Mouse (Mus musculus) neural tube, embryonic 12.5 days (tissue): ENCODE results near the gene Alox5ap. TPM values are rescaled to one million over a fixed set of nuclear protein-coding genes. Genes with fewer than 3 reads are reported as not detected.

Experiments
- ATAC-seq: fragments of 200-750 bp; cut with Nextera tagmentation; 2 replicates; pipeline ENCODE4 v1.8.0; 2017; ENCODE audit warnings: low read depth, mild to moderate bottlenecking, moderate TSS enrichment, moderate library complexity; ENCODE audit not compliant: low FRiP score
- H3K27ac ChIP-seq: fragments of 300-500 bp; sonication (generic); 2 replicates; pipeline ENCODE4 v1.5.1; 2016
- H3K27me3 ChIP-seq: fragments of 300-500 bp; sonication (generic); replicated peaks from 2 replicates; pipeline ENCODE4 v1.6.1; 2016; ENCODE audit warnings: mild to moderate bottlenecking
- H3K36me3 ChIP-seq: fragments of 300-500 bp; sonication (generic); 2 replicates; pipeline ENCODE4 v1.6.1; 2016; ENCODE audit warnings: mild to moderate bottlenecking
- H3K4me1 ChIP-seq: fragments of 300-500 bp; sonication (generic); 2 replicates; pipeline ENCODE4 v1.6.1; 2016
- H3K4me2 ChIP-seq: fragments of 300-500 bp; sonication (generic); replicated peaks from 2 replicates; pipeline ENCODE4 v1.6.1; 2016; ENCODE audit warnings: mild to moderate bottlenecking
- H3K4me3 ChIP-seq: fragments of 300-500 bp; sonication (generic); 2 replicates; pipeline ENCODE4 v1.5.1; 2016
- H3K9ac ChIP-seq: fragments of 300-500 bp; sonication (generic); 2 replicates; pipeline ENCODE4 v1.6.1; 2016; ENCODE audit warnings: mild to moderate bottlenecking
- H3K9me3 ChIP-seq: fragments of 300-500 bp; sonication (generic); 2 replicates; pipeline ENCODE4 v1.6.1; 2016; ENCODE audit warnings: mild to moderate bottlenecking
- WGBS: fragments of 180-500 bp; shearing (Covaris S2); methylation state at CpG from one replicate; pipeline ENCODE4 v1.1.7; 2016; 5-methylcytosine and 5-hydroxymethylcytosine counted together
- polyA plus RNA-seq: library from polyadenylated mRNA; unstranded; fragments of >200 nt; fragmentation: Nextera tagmentation; extraction: Ambion mirVana; gene quantifications from 2 replicates; pipeline ENCODE4 v1.2.1, GENCODE M21; 2016

The Alox5ap gene
- polyA plus RNA-seq, 1 experiment from 2014 or later, result 8.0 TPM

- no peaks in the 10 kb centered on the region for H3K27me3 ChIP-seq
- H3K4me3 ChIP-seq, result no peak overlapping the region
- H3K4me2 ChIP-seq, result no peak overlapping the region
- H3K27ac ChIP-seq, result no peak overlapping the region
- H3K9ac ChIP-seq, result no peak overlapping the region
- H3K9me3 ChIP-seq, result 0 out of 2 replicates have a peak, but pooled peaks cover 3% of the 10 kb centered on the region
- WGBS, result 84% methylated on average over 5 of the region's 5 CpGs
- no peak for ATAC-seq
- H3K36me3 ChIP-seq, result no peaks in the 10 kb centered on the region
- no peaks in the 10 kb centered on the region; the same call in 1 of the 2 replicates for H3K4me1 ChIP-seq
These were observed 26.7 kb downstream of the Alox5ap start for GRCm38 (mm10) chr5:149291266-149291665.

GRCm38 (mm10) chr5:149293071-149293470 lies 28.5 kb downstream of the Alox5ap start:
- Histone ChIP-seq H3K36me3 (no peaks in the 10 kb centered on the region), H3K4me3 (no peak overlapping the region)

GRCm38 (mm10) chr5:149296808-149297207 lies 32.2 kb downstream of the Alox5ap start:
- no peaks in the 10 kb centered on the region for H3K36me3 ChIP-seq
- no peaks in the 10 kb centered on the region for H3K27me3 ChIP-seq
- WGBS, result 94% methylated on average over 6 of the region's 6 CpGs
- no peaks in the 10 kb centered on the region for H3K4me1 ChIP-seq
- no peak overlapping the region for H3K4me3 ChIP-seq
- H3K27ac ChIP-seq, result no peak overlapping the region
- no peak overlapping the region for H3K9ac ChIP-seq
- H3K4me2 ChIP-seq, result no peak overlapping the region
- H3K9me3 ChIP-seq, result 0 out of 2 replicates have a peak, but pooled peaks cover 3% of the 10 kb centered on the region
- ATAC-seq, result no peak

More at GRCm38 (mm10) chr5:149293071-149293470, 28.5 kb downstream of the Alox5ap start:
- WGBS, result 86% methylated on average over 4 of the region's 4 CpGs
- Histone ChIP-seq H3K9me3 (0 out of 2 replicates have a peak, but pooled peaks cover 3% of the 10 kb centered on the region), H3K9ac (no peak overlapping the region), H3K4me2 (no peak overlapping the region), H3K27me3 (no peaks in the 10 kb centered on the region), H3K27ac (no peak overlapping the region), H3K4me1 (no peaks in the 10 kb centered on the region)
- ATAC-seq, result no peak

- no peak for ATAC-seq
- Histone ChIP-seq H3K27ac (no peak overlapping the region), H3K4me2 (no peak overlapping the region), H3K27me3 (no peaks in the 10 kb centered on the region), H3K9ac (no peak overlapping the region), H3K9me3 (0 out of 2 replicates have a peak, but pooled peaks cover 3% of the 10 kb centered on the region), H3K4me3 (no peak overlapping the region), H3K36me3 (no peaks in the 10 kb centered on the region), H3K4me1 (no peaks in the 10 kb centered on the region)
- WGBS, result 59% methylated on average over 2 of the region's 2 CpGs
These were observed 32.9 kb downstream of the Alox5ap start for GRCm38 (mm10) chr5:149297464-149297863.

- WGBS, result 66% methylated on average over 4 of the region's 4 CpGs
- Histone ChIP-seq H3K9ac (no peak overlapping the region), H3K9me3 (0 out of 2 replicates have a peak, but pooled peaks cover 3% of the 10 kb centered on the region), H3K27ac (no peak overlapping the region), H3K4me1 (no peaks in the 10 kb centered on the region), H3K4me2 (no peak overlapping the region), H3K27me3 (no peaks in the 10 kb centered on the region), H3K36me3 (no peaks in the 10 kb centered on the region), H3K4me3 (no peak overlapping the region)
- no peak for ATAC-seq
These were observed 33.7 kb downstream of the Alox5ap start for GRCm38 (mm10) chr5:149298234-149298633.

GRCm38 (mm10) chr5:149312884-149313652 lies 48.5 kb downstream of the Alox5ap start:
- no peak overlapping the region for H3K27ac ChIP-seq

GRCm38 (mm10) chr5:149314514-149315081 lies 50.0 kb downstream of the Alox5ap start:
- ATAC-seq, result no peak
- no peak overlapping the region for H3K9ac ChIP-seq
- H3K27ac ChIP-seq, result no peak overlapping the region
- H3K27me3 ChIP-seq, result no peaks in the 10 kb centered on the region
- 0 out of 2 replicates have a peak, but pooled peaks cover 4% of the 10 kb centered on the region for H3K9me3 ChIP-seq
- H3K36me3 ChIP-seq, result no peaks in the 10 kb centered on the region
- H3K4me3 ChIP-seq, result no peak overlapping the region
- no peak overlapping the region for H3K4me2 ChIP-seq
- WGBS, result 84% methylated on average over 12 of the region's 12 CpGs
- H3K4me1 ChIP-seq, result peaks cover 13% of the 10 kb centered on the region

More at GRCm38 (mm10) chr5:149312884-149313652, 48.5 kb downstream of the Alox5ap start:
- H3K9me3 ChIP-seq, result 0 out of 2 replicates have a peak, but pooled peaks cover 4% of the 10 kb centered on the region
- H3K4me3 ChIP-seq, result no peak overlapping the region
- H3K4me2 ChIP-seq, result no peak overlapping the region
- H3K36me3 ChIP-seq, result no peaks in the 10 kb centered on the region
- peaks cover 9% of the 10 kb centered on the region for H3K4me1 ChIP-seq
- ATAC-seq, result no peak
- WGBS, result 74% methylated on average over 23 of the region's 23 CpGs
- H3K9ac ChIP-seq, result no peak overlapping the region
- H3K27me3 ChIP-seq, result no peaks in the 10 kb centered on the region

GRCm38 (mm10) chr5:149316926-149317325 lies 52.4 kb downstream of the Alox5ap start:
- Histone ChIP-seq H3K9ac (no peak overlapping the region), H3K27ac (no peak overlapping the region), H3K9me3 (0 out of 2 replicates have a peak, but pooled peaks cover 4% of the 10 kb centered on the region), H3K4me2 (no peak overlapping the region), H3K27me3 (no peaks in the 10 kb centered on the region), H3K4me3 (no peak overlapping the region), H3K4me1 (peaks cover 34% of the 10 kb centered on the region), H3K36me3 (no peaks in the 10 kb centered on the region)
- 12% methylated on average over 4 of the region's 4 CpGs for WGBS
- peak; percentile 66; the same call in 1 of the 2 replicates for ATAC-seq

- no peaks in the 10 kb centered on the region for H3K27me3 ChIP-seq
- 0 out of 2 replicates have a peak, but pooled peaks cover 4% of the 10 kb centered on the region for H3K9me3 ChIP-seq
- peak overlapping the region; percentile 86 for H3K27ac ChIP-seq
- no peak overlapping the region for H3K4me3 ChIP-seq
- peaks cover 42% of the 10 kb centered on the region for H3K4me1 ChIP-seq
- no peak for ATAC-seq
- H3K4me2 ChIP-seq, result peak overlapping the region; percentile 52
- H3K9ac ChIP-seq, result no peak overlapping the region
- H3K36me3 ChIP-seq, result no peaks in the 10 kb centered on the region
- WGBS, result 16% methylated on average over 9 of the region's 9 CpGs
These were observed 55.3 kb downstream of the Alox5ap start for GRCm38 (mm10) chr5:149319874-149320323.

- Histone ChIP-seq H3K27ac (peak overlapping the region; percentile 86), H3K4me1 (peaks cover 42% of the 10 kb centered on the region), H3K36me3 (no peaks in the 10 kb centered on the region), H3K27me3 (no peaks in the 10 kb centered on the region), H3K9me3 (no peaks in the 10 kb centered on the region), H3K9ac (peak overlapping the region; percentile 30), H3K4me3 (no peak overlapping the region), H3K4me2 (peak overlapping the region; percentile 52)
- ATAC-seq, result peak; percentile 68
- 1% methylated on average over 15 of the region's 15 CpGs for WGBS
These were observed 56.2 kb downstream of the Alox5ap start for GRCm38 (mm10) chr5:149320534-149321482.

GRCm38 (mm10) chr5:149321909-149322841 lies 57.6 kb downstream of the Alox5ap start:
- ATAC-seq, result no peak
- H3K9me3 ChIP-seq, result no peaks in the 10 kb centered on the region
- H3K27ac ChIP-seq, result 0 out of 2 replicates have a peak overlapping the region, but pooled peaks have one; percentile 32
- no peaks in the 10 kb centered on the region for H3K36me3 ChIP-seq
- no peak overlapping the region for H3K9ac ChIP-seq
- H3K27me3 ChIP-seq, result no peaks in the 10 kb centered on the region
- 27% methylated on average over 15 of the region's 15 CpGs for WGBS
- no peak overlapping the region for H3K4me3 ChIP-seq
- peaks cover 36% of the 10 kb centered on the region for H3K4me1 ChIP-seq
- 0 out of 2 replicates have a peak overlapping the region, but pooled peaks have one; percentile 9 for H3K4me2 ChIP-seq
